Mouse (Mus musculus): Measurements from ENCODE around the gene Usp29. TPM values are rescaled to one million over a fixed set of nuclear protein-coding genes. Genes with fewer than 3 reads are reported as not detected.
"Not testable (repeated sequence)": the region's sequence is repeated elsewhere in the genome, so short reads cannot be mapped to it uniquely, and the experiment has no call there.

The Usp29 gene
- polyA plus RNA-seq, 1 experiment from 2014 or later: 10.0 TPM

- H3K27me3 ChIP-seq (ENCODE audit: insufficient read depth, poor library complexity, severe bottlenecking): no peaks in the 10 kb centered on the region
- peak overlapping the region; percentile 62 for H3K4me3 ChIP-seq
- peak overlapping the region; percentile 90; the same call in 1 of the 2 replicates for H3K27ac ChIP-seq
- H3K9me3 ChIP-seq: peaks cover 42% of the 10 kb centered on the region
- H3K4me1 ChIP-seq (replicated peaks): peaks cover 7% of the 10 kb centered on the region; the same call in 1 of the 2 replicates
- no peak for DNase-seq (ENCODE audit: low spot score)
- no peaks in the 10 kb centered on the region for H3K36me3 ChIP-seq
- WGBS: 41% methylated on average over 3 of the region's 3 CpGs
These were observed 995 bp downstream of the Usp29 start for GRCm38 (mm10) chr7:6731373-6731772.

GRCm38 (mm10) chr7:6731930-6732329 is 1.6 kb downstream of the Usp29 start:
- DNase-seq (ENCODE audit: low spot score): no peak
- Histone ChIP-seq H3K36me3 (no peaks in the 10 kb centered on the region), H3K9me3 (peaks cover 41% of the 10 kb centered on the region), H3K4me3 (peak overlapping the region; percentile 62), H3K27me3 (ENCODE audit: insufficient read depth, poor library complexity, severe bottlenecking) (no peaks in the 10 kb centered on the region), H3K4me1 (replicated peaks) (peaks cover 7% of the 10 kb centered on the region; the same call in 1 of the 2 replicates), H3K27ac (peak overlapping the region; percentile 90; the same call in 1 of the 2 replicates)
- WGBS: 53% methylated on average over 4 of the region's 4 CpGs

- 80% methylated on average over 1 of the region's 1 CpGs for WGBS
- Histone ChIP-seq H3K27me3 (ENCODE audit: insufficient read depth, poor library complexity, severe bottlenecking) (no peaks in the 10 kb centered on the region), H3K36me3 (no peaks in the 10 kb centered on the region), H3K4me3 (no peak overlapping the region), H3K27ac (no peak overlapping the region), H3K4me1 (replicated peaks) (peaks cover 7% of the 10 kb centered on the region; the same call in 1 of the 2 replicates), H3K9me3 (no peaks in the 10 kb centered on the region)
- DNase-seq (ENCODE audit: low spot score): no peak
These were observed 5.7 kb downstream of the Usp29 start for GRCm38 (mm10) chr7:6736060-6736459.

DNA sequence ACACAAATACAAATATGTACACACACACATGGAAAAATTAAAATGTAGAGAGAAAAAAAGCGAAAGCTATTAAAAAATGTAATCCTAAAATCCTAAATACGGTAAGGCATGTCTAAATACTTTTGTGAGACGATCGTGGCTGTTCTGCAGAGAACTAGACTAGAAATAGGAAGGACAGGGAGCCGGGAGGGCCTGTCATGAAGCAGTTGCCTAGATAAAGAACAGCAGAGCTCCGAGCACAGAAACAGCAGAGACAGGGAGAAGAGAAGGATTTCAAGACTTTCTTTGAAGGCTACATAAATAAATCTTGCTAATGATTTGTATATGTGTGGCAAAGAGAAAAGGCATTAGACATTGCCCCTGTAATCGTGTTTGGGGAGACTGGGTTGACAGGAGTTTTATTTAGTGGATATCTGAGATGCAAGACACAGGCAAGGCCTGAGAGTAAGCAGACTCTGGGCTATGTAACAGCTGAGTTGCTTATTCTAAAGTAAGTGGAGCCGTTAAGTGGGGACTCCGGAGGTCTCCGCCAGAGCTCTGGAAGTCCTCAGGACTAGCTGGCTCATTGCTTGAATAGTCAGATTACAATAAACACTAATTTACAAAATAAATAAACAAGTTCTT is 14.0 kb downstream of the Usp29 start:
- Histone ChIP-seq H3K9me3 (no peaks in the 10 kb centered on the region), H3K4me3 (no peak overlapping the region), H3K27ac (no peak overlapping the region), H3K4me1 (replicated peaks) (no peaks in the 10 kb centered on the region), H3K27me3 (ENCODE audit: insufficient read depth, poor library complexity, severe bottlenecking) (no peaks in the 10 kb centered on the region), H3K36me3 (no peaks in the 10 kb centered on the region)
- WGBS: 80% methylated on average over 10 of the region's 10 CpGs
- no peak for DNase-seq (ENCODE audit: low spot score)

- WGBS: 70% methylated on average over 7 of the region's 7 CpGs
- Histone ChIP-seq H3K4me3 (no peak overlapping the region), H3K27me3 (ENCODE audit: insufficient read depth, poor library complexity, severe bottlenecking) (no peaks in the 10 kb centered on the region), H3K36me3 (no peaks in the 10 kb centered on the region), H3K4me1 (replicated peaks) (peaks cover 20% of the 10 kb centered on the region), H3K9me3 (no peaks in the 10 kb centered on the region), H3K27ac (no peak overlapping the region)
- no peak for DNase-seq (ENCODE audit: low spot score)
These were observed 18.8 kb downstream of the Usp29 start for GRCm38 (mm10) chr7:6749196-6749595.

GRCm38 (mm10) chr7:6753440-6753839 is 23.1 kb downstream of the Usp29 start:
- Histone ChIP-seq H3K27me3 (ENCODE audit: insufficient read depth, poor library complexity, severe bottlenecking) (no peaks in the 10 kb centered on the region), H3K9me3 (no peaks in the 10 kb centered on the region), H3K36me3 (no peaks in the 10 kb centered on the region), H3K27ac (no peak overlapping the region), H3K4me1 (replicated peaks) (peaks cover 20% of the 10 kb centered on the region), H3K4me3 (no peak overlapping the region)
- WGBS: 20% methylated on average over 4 of the region's 4 CpGs
- DNase-seq (ENCODE audit: low spot score): peak; percentile 15

DNA sequence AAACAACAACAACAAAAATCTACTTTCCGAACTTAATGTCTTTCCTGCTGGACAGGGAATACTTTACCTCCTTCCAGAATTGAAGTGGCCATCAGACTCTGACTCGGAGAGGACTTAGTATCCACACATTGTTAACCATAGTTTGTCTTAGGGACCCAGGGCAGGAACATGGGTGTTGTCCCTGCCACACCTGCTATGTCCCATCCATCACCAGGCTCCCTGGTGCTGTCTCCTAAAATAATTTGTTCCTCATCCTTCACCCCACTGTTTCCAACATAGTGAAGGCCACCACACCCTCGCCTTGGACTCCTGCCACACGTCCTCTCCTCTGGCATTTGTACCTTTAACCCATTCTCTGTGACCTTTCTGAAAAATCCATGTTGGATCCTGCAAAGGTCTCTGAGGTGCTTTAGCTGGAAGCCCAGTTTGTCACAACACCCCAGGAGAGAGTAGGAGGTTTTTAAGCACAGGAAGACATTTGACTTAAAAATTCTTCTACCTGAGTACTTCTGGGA is 26.5 kb downstream of the Usp29 start:
- WGBS: 80% methylated on average over 4 of the region's 4 CpGs
- no peak for DNase-seq (ENCODE audit: low spot score)

DNA sequence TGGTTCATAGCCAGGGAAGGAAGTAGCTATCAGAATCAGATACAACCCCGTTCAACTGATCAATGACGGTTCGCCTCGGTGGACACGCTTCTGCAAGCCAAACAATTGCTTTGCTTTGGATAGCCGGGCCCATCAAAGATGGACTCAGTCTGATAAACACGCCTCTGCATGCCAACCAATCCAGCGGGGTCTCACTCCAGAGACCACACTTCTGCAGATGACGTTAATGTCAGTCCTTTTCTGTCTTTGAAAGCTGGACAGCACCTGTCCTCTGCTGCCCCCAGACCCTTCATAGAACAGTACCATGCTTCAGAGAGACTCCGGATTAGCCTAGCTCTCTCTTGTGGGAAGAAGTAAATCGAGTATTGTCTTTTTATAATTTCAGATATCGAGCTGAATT is 29.3 kb downstream of the Usp29 start:
- Histone ChIP-seq H3K27me3 (ENCODE audit: insufficient read depth, poor library complexity, severe bottlenecking) (no peaks in the 10 kb centered on the region), H3K27ac (no peak overlapping the region), H3K4me1 (replicated peaks) (peaks cover 14% of the 10 kb centered on the region), H3K36me3 (no peaks in the 10 kb centered on the region), H3K4me3 (no peak overlapping the region), H3K9me3 (no peaks in the 10 kb centered on the region)
- WGBS: 68% methylated on average over 12 of the region's 12 CpGs
- no peak for DNase-seq (ENCODE audit: low spot score)

More for the DNA sequence above, 26.5 kb downstream of the Usp29 start:
- no peak overlapping the region for H3K4me3 ChIP-seq
- H3K27ac ChIP-seq: no peak overlapping the region
- H3K36me3 ChIP-seq: no peaks in the 10 kb centered on the region
- no peaks in the 10 kb centered on the region for H3K9me3 ChIP-seq
- peaks cover 29% of the 10 kb centered on the region for H3K4me1 ChIP-seq (replicated peaks)
- no peaks in the 10 kb centered on the region for H3K27me3 ChIP-seq (ENCODE audit: insufficient read depth, poor library complexity, severe bottlenecking)

DNA sequence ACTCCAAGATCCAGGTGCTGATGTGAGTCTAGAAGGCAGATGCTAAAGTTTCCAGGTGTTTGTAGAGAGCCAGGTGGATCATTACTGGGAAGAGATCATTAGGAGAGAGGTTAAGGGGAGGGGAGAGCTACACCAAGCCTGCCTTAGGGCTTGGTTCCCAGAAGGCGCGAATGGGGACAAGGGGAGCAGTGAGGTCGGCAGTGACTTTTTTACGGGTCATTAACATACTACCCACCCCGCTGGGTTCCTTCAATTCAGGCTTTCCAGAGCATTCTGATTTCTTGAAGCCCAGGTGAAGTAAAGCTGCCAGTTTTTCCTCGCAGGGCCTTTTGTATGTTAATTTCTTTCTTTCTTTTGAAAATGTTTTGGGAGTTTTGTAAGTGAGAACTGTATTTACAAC is 29.8 kb downstream of the Usp29 start:
- H3K4me3 ChIP-seq: no peak overlapping the region
- WGBS: 11% methylated on average over 6 of the region's 6 CpGs

DNA sequence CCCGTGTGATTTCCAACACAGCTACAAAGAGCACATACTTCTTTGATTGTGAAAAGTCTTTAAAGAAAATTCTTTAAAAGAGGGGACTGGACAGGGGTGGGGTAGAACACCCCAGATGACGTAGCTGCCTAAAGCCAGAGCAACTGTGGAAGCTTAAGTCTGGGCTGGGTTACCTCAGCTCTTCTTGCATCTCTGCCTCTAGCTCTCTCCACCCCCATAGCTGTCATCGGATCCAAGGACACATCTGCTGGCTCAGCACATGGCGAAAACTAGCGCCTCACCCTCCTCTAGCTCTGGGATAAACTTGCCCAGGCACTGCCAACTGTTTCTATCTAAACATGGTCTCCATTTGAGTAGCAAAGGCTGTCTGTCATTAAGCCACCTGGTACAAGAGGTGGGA is 34.9 kb downstream of the Usp29 start:
- Histone ChIP-seq H3K36me3 (peaks cover 5% of the 10 kb centered on the region), H3K9me3 (no peaks in the 10 kb centered on the region), H3K4me3 (no peak overlapping the region), H3K4me1 (replicated peaks) (peaks cover 14% of the 10 kb centered on the region), H3K27me3 (ENCODE audit: insufficient read depth, poor library complexity, severe bottlenecking) (no peaks in the 10 kb centered on the region), H3K27ac (0 out of 2 replicates have a peak overlapping the region, but pooled peaks have one; percentile 13)
- no peak for DNase-seq (ENCODE audit: low spot score)
- 60% methylated on average over 5 of the region's 5 CpGs for WGBS

More for the DNA sequence above, 29.8 kb downstream of the Usp29 start:
- no peaks in the 10 kb centered on the region for H3K27me3 ChIP-seq (ENCODE audit: insufficient read depth, poor library complexity, severe bottlenecking)
- no peaks in the 10 kb centered on the region for H3K9me3 ChIP-seq
- DNase-seq (ENCODE audit: low spot score): no peak
- H3K27ac ChIP-seq: no peak overlapping the region
- H3K36me3 ChIP-seq: no peaks in the 10 kb centered on the region
- peaks cover 14% of the 10 kb centered on the region for H3K4me1 ChIP-seq (replicated peaks)

GRCm38 (mm10) chr7:6770286-6770685 is 39.9 kb downstream of the Usp29 start:
- Histone ChIP-seq H3K36me3 (peaks cover 5% of the 10 kb centered on the region), H3K9me3 (no peaks in the 10 kb centered on the region), H3K4me1 (replicated peaks) (peaks cover 29% of the 10 kb centered on the region), H3K27ac (peak overlapping the region; percentile 72), H3K4me3 (no peak overlapping the region), H3K27me3 (ENCODE audit: insufficient read depth, poor library complexity, severe bottlenecking) (no peaks in the 10 kb centered on the region)
- WGBS: 1% methylated on average over 8 of the region's 8 CpGs
- DNase-seq (ENCODE audit: low spot score): peak; percentile 70

GRCm38 (mm10) chr7:6773865-6774413 is 43.6 kb downstream of the Usp29 start:
- H3K9me3 ChIP-seq; H3K36me3 ChIP-seq; DNase-seq (ENCODE audit: low spot score); H3K4me3 ChIP-seq; H3K27me3 ChIP-seq (ENCODE audit: insufficient read depth, poor library complexity, severe bottlenecking): not testable (repeated sequence)
- whole genome bisulfite sequencing: 56% methylated on average over 11 of the region's 11 CpGs
- Histone ChIP-seq H3K4me1 (replicated peaks) (peaks cover 49% of the 10 kb centered on the region), H3K27ac (peak overlapping the region; percentile 35; the same call in 1 of the 2 replicates)

- H3K9me3 ChIP-seq: no peaks in the 10 kb centered on the region
- 0 out of 2 replicates have a peak overlapping the region, but pooled peaks have one; percentile 56 for H3K27ac ChIP-seq
- DNase-seq (ENCODE audit: low spot score): no peak
These were observed 46.1 kb downstream of the Usp29 start for GRCm38 (mm10) chr7:6776314-6777059.

More at GRCm38 (mm10) chr7:6776314-6777059, 46.1 kb downstream of the Usp29 start:
- WGBS: 91% methylated on average over 10 of the region's 10 CpGs
- H3K4me1 ChIP-seq (replicated peaks): peaks cover 28% of the 10 kb centered on the region
- H3K27me3 ChIP-seq (ENCODE audit: insufficient read depth, poor library complexity, severe bottlenecking): no peaks in the 10 kb centered on the region
- H3K36me3 ChIP-seq: no peaks in the 10 kb centered on the region
- no peak overlapping the region for H3K4me3 ChIP-seq
